Mouse (Mus musculus): ENCODE measurements around the gene Crebl2.

Gene Crebl2

GRCm38 (mm10) chr6:134873018-134873417 is 43.1 kb downstream of the Crebl2 start:
- DNase-seq (ENCODE audit: low spot score): no peak

GRCm38 (mm10) chr6:134876795-134877194 is 46.8 kb downstream of the Crebl2 start:
- peak; percentile 69 for DNase-seq (ENCODE audit: low spot score)

GRCm38 (mm10) chr6:134877276-134877675 is 47.3 kb downstream of the Crebl2 start:
- no peak for DNase-seq (ENCODE audit: low spot score)

GRCm38 (mm10) chr6:134877892-134878291 is 47.9 kb downstream of the Crebl2 start:
- DNase-seq (ENCODE audit: low spot score): no peak

GRCm38 (mm10) chr6:134879556-134879955 is 49.6 kb downstream of the Crebl2 start:
- no peak for DNase-seq (ENCODE audit: low spot score)

GRCm38 (mm10) chr6:134880046-134880445 is 50.1 kb downstream of the Crebl2 start:
- no peak for DNase-seq (ENCODE audit: low spot score)

- DNase-seq (ENCODE audit: low spot score): no peak
These were observed 53.7 kb downstream of the Crebl2 start for GRCm38 (mm10) chr6:134883661-134884060.

GRCm38 (mm10) chr6:134885515-134885914 is 55.6 kb downstream of the Crebl2 start:
- no peak for DNase-seq (ENCODE audit: low spot score)

GRCm38 (mm10) chr6:134886475-134886874 is 56.5 kb downstream of the Crebl2 start:
- DNase-seq (ENCODE audit: low spot score): no peak

- DNase-seq (ENCODE audit: low spot score): peak; percentile 23
These were observed 57.1 kb downstream of the Crebl2 start for GRCm38 (mm10) chr6:134887008-134887407.

- peak; percentile 96 for DNase-seq (ENCODE audit: low spot score)
These were observed 57.9 kb downstream of the Crebl2 start for GRCm38 (mm10) chr6:134887711-134888449.

GRCm38 (mm10) chr6:134888563-134889017 is 58.6 kb downstream of the Crebl2 start:
- DNase-seq (ENCODE audit: low spot score): peak; percentile 34

GRCm38 (mm10) chr6:134889763-134890162 is 59.8 kb downstream of the Crebl2 start:
- DNase-seq (ENCODE audit: low spot score): no peak

- no peak for DNase-seq (ENCODE audit: low spot score)
These were observed 60.5 kb downstream of the Crebl2 start for GRCm38 (mm10) chr6:134890436-134890835.

- no peak for DNase-seq (ENCODE audit: low spot score)
These were observed 66.8 kb downstream of the Crebl2 start for GRCm38 (mm10) chr6:134896570-134897436.

- DNase-seq (ENCODE audit: low spot score): peak; percentile 94
These were observed 67.6 kb downstream of the Crebl2 start for GRCm38 (mm10) chr6:134897443-134898094.

- DNase-seq (ENCODE audit: low spot score): peak; percentile 93
These were observed 68.4 kb downstream of the Crebl2 start, which contains the start of gene Gpr19 for GRCm38 (mm10) chr6:134898095-134898965. Gpr19 (minus strand) TSS chr6:134898578.

- DNase-seq (ENCODE audit: low spot score): no peak
These were observed 73.4 kb downstream of the Crebl2 start for GRCm38 (mm10) chr6:134903368-134903767.

- DNase-seq (ENCODE audit: low spot score): no peak
These were observed 74.2 kb downstream of the Crebl2 start for GRCm38 (mm10) chr6:134903891-134904884.

GRCm38 (mm10) chr6:134905811-134906210 is 75.9 kb downstream of the Crebl2 start:
- DNase-seq (ENCODE audit: low spot score): no peak
